ENCODE assay signal across 21 mouse cellular contexts in genomic region chr3:139922267-139922666, GRCm38 (mm10).
"Had no signal": no experiment of that assay in that cellular context is flagged by ENCODE, and none has a peak within 500 bp of the region (broad histone marks: within the 10 kb centered on the region; RNA-seq: fewer than 3 reads in every experiment).

No protein-coding gene starts in this region.

- H3K4me2 ChIP-seq: liver, embryonic 15.5 days; lung, embryonic 15.5 days; midbrain, embryonic 13.5 days; midbrain, embryonic 15.5 days; neural tube, embryonic 13.5 days; neural tube, embryonic 15.5 days had no signal

- H3K4me3 ChIP-seq: liver, embryonic 15.5 days; lung, embryonic 15.5 days; midbrain, embryonic 10.5 days; midbrain, embryonic 13.5 days; midbrain, embryonic 15.5 days; myocyte; neural tube, embryonic 13.5 days; neural tube, embryonic 15.5 days had no signal

- H3K27me3 ChIP-seq: liver, embryonic 15.5 days; lung, embryonic 15.5 days; midbrain, embryonic 13.5 days; midbrain, embryonic 15.5 days; neural tube, embryonic 13.5 days; neural tube, embryonic 15.5 days had no signal

- H3K27ac ChIP-seq: liver, embryonic 15.5 days; lung, embryonic 15.5 days; midbrain, embryonic 10.5 days; midbrain, embryonic 13.5 days; midbrain, embryonic 15.5 days; neural tube, embryonic 13.5 days; neural tube, embryonic 15.5 days had no signal

- H3K9ac ChIP-seq: liver, embryonic 15.5 days; liver, postnatal 0 days; lung, embryonic 15.5 days; midbrain, embryonic 13.5 days; midbrain, embryonic 15.5 days; neural tube, embryonic 13.5 days; neural tube, embryonic 15.5 days had no signal

- ATAC-seq: liver, postnatal 0 days; lung, postnatal 0 days; midbrain, embryonic 13.5 days; midbrain, embryonic 15.5 days had no signal

- H3K4me1 ChIP-seq: liver, embryonic 15.5 days; midbrain, embryonic 10.5 days; midbrain, embryonic 13.5 days; midbrain, embryonic 15.5 days; neural tube, embryonic 15.5 days had no signal

- DNase-seq: liver, postnatal 0 days; lung, adult 2 months; lung, postnatal 14 days; lung, postnatal 4 days; retina, postnatal 1 day; right cerebral cortex, adult 18-20 months; right cerebral cortex, postnatal 25 days; right cerebral cortex, postnatal 4 days; spleen, adult 18-20 months; thymus, adult 18-20 months; thymus, postnatal 14 days; thymus, postnatal 36 days had no signal

- H3K9me3 ChIP-seq: liver, embryonic 15.5 days; lung, embryonic 15.5 days; midbrain, embryonic 10.5 days; midbrain, embryonic 13.5 days; midbrain, embryonic 15.5 days; neural tube, embryonic 13.5 days; neural tube, embryonic 15.5 days had no signal

- H3K36me3 ChIP-seq: liver, embryonic 15.5 days; lung, embryonic 15.5 days; midbrain, embryonic 10.5 days; midbrain, embryonic 13.5 days; midbrain, embryonic 15.5 days; neural tube, embryonic 13.5 days; neural tube, embryonic 15.5 days had no signal
